Mouse (Mus musculus): Measurements from ENCODE around the gene Kank2. TPM values are rescaled to one million over a fixed set of nuclear protein-coding genes. Genes with fewer than 3 reads are reported as not detected.

Gene Kank2
- polyA plus RNA-seq, 1 experiment from 2014 or later, result 26.3 TPM

DNA sequence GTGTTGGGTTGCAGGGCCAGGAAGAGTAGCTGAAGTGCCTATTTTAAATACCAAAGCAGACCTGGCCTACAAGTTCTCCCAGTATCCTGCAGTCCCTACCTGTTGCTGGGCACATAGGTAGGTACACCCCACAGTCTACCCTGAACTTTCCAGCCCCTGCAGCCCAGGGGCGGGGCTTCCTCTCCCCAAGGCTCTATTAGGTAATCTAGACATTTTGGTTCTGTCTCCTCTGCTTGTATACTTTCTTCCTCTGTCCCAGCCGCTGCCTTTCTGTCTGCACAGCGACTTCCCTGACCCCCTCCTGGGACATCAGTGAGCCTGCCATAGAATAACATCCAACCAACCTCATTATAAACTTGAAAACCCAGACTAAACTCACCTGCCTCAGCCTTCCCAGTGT is 48.2 kb downstream of the Kank2 start:
- Histone ChIP-seq H3K4me1 (replicated peaks; ENCODE audit: control insufficient read depth, insufficient read depth, low read length) (peaks cover 41% of the 10 kb centered on the region), H3K9ac (ENCODE audit: low read length) (peak overlapping the region; percentile 34), H3K36me3 (ENCODE audit: control insufficient read depth, insufficient read depth, low read length) (peaks cover 31% of the 10 kb centered on the region), H3K4me3 (ENCODE audit: low read length) (no peak overlapping the region), H3K27me3 (ENCODE audit: control insufficient read depth, insufficient read depth, low read depth, low read length) (no peaks in the 10 kb centered on the region), H3K9me3 (ENCODE audit: control insufficient read depth, low read length) (no peaks in the 10 kb centered on the region), H3K27ac (ENCODE audit: low read length) (peak overlapping the region; percentile 79), H3K4me2 (ENCODE audit: low read depth, low read length) (no peak overlapping the region)
- peak; percentile 26; the same call in 1 of the 2 replicates for ATAC-seq (ENCODE audit: low read depth)
- WGBS, result 63% methylated on average over 3 of the region's 3 CpGs

DNA sequence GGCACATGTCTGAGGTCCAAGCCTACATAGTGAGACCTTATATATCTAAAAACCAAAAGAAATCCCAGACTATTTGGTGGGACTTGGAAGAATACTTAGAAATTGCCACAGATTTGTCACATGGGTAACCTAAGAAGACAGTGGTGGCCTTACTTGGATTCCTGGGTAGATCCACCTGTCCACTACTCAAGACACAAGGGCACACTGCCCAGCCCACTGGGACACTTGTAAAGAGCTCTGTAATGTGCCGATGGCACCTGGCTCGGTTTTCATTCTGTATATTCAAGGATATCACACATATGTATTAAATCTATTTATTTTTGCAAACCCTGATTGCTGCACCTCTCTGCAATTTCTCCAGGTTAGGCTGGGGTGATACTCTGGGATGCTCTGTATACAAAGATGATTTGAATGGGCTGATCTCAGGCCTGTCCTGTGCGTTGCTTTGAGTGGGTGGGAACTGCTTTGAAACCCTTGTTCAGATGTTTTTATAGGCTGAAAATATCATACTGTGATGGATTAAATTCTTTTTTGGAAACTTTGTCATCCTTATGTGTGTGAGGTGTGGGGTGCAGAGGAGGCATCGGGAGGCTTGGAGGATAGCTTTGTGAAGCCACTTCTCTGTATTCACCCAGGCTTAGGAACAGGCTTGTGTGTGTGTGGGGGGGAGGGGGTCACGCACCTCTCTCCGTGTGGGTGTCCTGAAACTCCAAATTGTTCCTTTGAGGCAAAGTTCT is 49.0 kb downstream of the Kank2 start:
- H3K4me2 ChIP-seq (ENCODE audit: low read depth, low read length), result no peak overlapping the region
- 81% methylated on average over 6 of the region's 6 CpGs for WGBS
- no peak overlapping the region for H3K4me3 ChIP-seq (ENCODE audit: low read length)
- H3K9ac ChIP-seq (ENCODE audit: low read length), result peak overlapping the region; percentile 34
- peaks cover 36% of the 10 kb centered on the region for H3K4me1 ChIP-seq (replicated peaks; ENCODE audit: control insufficient read depth, insufficient read depth, low read length)
- H3K36me3 ChIP-seq (ENCODE audit: control insufficient read depth, insufficient read depth, low read length), result peaks cover 31% of the 10 kb centered on the region
- H3K9me3 ChIP-seq (ENCODE audit: control insufficient read depth, low read length), result no peaks in the 10 kb centered on the region
- H3K27me3 ChIP-seq (ENCODE audit: control insufficient read depth, insufficient read depth, low read depth, low read length), result no peaks in the 10 kb centered on the region
- peak overlapping the region; percentile 79 for H3K27ac ChIP-seq (ENCODE audit: low read length)
- ATAC-seq (ENCODE audit: low read depth), result no peak

DNA sequence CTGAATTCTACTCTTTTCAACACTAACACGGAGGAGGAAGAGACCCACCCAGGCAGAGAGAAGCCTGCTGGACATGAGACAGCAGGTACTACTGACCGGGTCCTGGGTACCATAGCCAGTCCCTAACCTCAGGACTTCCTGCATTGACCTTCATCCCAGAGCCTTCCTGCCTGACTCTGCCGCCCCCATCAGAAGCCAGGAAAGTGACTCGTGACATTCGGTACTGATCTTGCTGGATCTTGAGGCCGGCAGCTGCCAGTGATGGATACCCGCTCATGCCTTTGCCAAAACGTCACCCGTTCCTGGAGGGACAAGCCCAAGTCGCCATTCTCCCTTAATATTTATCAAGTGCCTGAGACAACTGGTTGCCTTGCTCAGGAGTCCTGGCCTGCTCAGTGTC is 50.1 kb downstream of the Kank2 start:
- no peaks in the 10 kb centered on the region for H3K9me3 ChIP-seq (ENCODE audit: control insufficient read depth, low read length)
- H3K27me3 ChIP-seq (ENCODE audit: control insufficient read depth, insufficient read depth, low read depth, low read length), result no peaks in the 10 kb centered on the region
- peaks cover 40% of the 10 kb centered on the region for H3K36me3 ChIP-seq (ENCODE audit: control insufficient read depth, insufficient read depth, low read length)
- ATAC-seq (ENCODE audit: low read depth), result no peak
- no peak overlapping the region for H3K4me3 ChIP-seq (ENCODE audit: low read length)
- peak overlapping the region; percentile 79 for H3K27ac ChIP-seq (ENCODE audit: low read length)
- WGBS, result 50% methylated on average over 10 of the region's 10 CpGs
- 0 out of 2 replicates have a peak overlapping the region, but pooled peaks have one; percentile 5 for H3K4me2 ChIP-seq (ENCODE audit: low read depth, low read length)
- H3K4me1 ChIP-seq (replicated peaks; ENCODE audit: control insufficient read depth, insufficient read depth, low read length), result peaks cover 25% of the 10 kb centered on the region
- H3K9ac ChIP-seq (ENCODE audit: low read length), result 0 out of 2 replicates have a peak overlapping the region, but pooled peaks have one; percentile 4

DNA sequence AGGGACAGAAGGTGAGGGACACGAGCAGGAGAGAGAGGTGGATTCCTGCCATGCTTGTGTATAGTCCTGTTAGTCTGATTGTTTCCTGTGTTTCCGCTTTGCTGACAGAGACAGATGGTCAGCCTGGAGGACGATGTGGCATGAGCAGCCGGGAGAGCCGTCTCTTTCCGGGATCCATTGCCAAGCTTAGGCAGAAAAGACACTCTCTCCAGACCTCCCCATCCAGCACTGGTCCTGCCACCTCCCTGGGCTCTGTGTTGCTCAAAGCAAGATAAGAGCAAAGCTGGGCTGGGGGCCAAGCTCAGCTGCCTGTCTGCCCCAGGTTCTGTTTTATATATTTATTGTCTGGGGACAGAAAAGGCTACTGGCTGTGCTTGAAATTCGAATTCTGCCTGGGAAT is 50.5 kb downstream of the Kank2 start:
- H3K4me2 ChIP-seq (ENCODE audit: low read depth, low read length), result no peak overlapping the region
- WGBS, result 35% methylated on average over 7 of the region's 7 CpGs
- H3K27me3 ChIP-seq (ENCODE audit: control insufficient read depth, insufficient read depth, low read depth, low read length), result no peaks in the 10 kb centered on the region
- H3K4me3 ChIP-seq (ENCODE audit: low read length), result no peak overlapping the region
- peaks cover 24% of the 10 kb centered on the region for H3K4me1 ChIP-seq (replicated peaks; ENCODE audit: control insufficient read depth, insufficient read depth, low read length)
- H3K9ac ChIP-seq (ENCODE audit: low read length), result peak overlapping the region; percentile 47; the same call in 1 of the 2 replicates
- peaks cover 40% of the 10 kb centered on the region for H3K36me3 ChIP-seq (ENCODE audit: control insufficient read depth, insufficient read depth, low read length)
- peak overlapping the region; percentile 79 for H3K27ac ChIP-seq (ENCODE audit: low read length)
- ATAC-seq (ENCODE audit: low read depth), result peak; percentile 80
- no peaks in the 10 kb centered on the region for H3K9me3 ChIP-seq (ENCODE audit: control insufficient read depth, low read length)

DNA sequence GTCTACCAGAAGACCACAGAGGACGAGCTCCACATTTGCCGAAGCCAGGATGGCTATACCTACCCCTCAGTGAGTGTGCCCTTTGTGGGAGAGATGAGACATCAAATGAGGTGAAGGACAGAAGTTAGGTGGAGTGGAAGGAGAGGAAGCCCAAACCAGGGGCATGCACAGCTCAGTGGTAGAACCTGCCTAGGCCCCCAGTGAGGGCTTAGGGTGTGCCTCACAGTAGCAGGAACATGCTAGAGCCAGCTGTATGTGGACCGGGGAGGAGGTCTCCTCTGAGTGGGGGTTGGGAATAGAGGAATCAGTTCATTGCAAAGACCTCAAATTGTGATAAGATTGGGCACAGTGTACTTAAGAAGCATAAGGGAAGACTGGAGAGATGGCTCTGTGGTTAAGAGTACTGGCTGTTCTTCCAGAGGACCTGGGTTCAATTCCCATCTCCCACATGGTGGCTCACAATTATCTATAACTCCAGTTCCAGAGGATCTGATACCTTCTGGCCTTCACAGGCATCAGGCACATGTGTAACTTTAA is 51.2 kb downstream of the Kank2 start:
- Histone ChIP-seq H3K4me1 (replicated peaks; ENCODE audit: control insufficient read depth, insufficient read depth, low read length) (peaks cover 18% of the 10 kb centered on the region), H3K9me3 (ENCODE audit: control insufficient read depth, low read length) (no peaks in the 10 kb centered on the region), H3K4me2 (ENCODE audit: low read depth, low read length) (no peak overlapping the region), H3K27me3 (ENCODE audit: control insufficient read depth, insufficient read depth, low read depth, low read length) (no peaks in the 10 kb centered on the region), H3K9ac (ENCODE audit: low read length) (no peak overlapping the region), H3K27ac (ENCODE audit: low read length) (peak overlapping the region; percentile 79), H3K36me3 (ENCODE audit: control insufficient read depth, insufficient read depth, low read length) (peaks cover 47% of the 10 kb centered on the region), H3K4me3 (ENCODE audit: low read length) (no peak overlapping the region)
- ATAC-seq (ENCODE audit: low read depth), result no peak
- 83% methylated on average over 3 of the region's 3 CpGs for WGBS

DNA sequence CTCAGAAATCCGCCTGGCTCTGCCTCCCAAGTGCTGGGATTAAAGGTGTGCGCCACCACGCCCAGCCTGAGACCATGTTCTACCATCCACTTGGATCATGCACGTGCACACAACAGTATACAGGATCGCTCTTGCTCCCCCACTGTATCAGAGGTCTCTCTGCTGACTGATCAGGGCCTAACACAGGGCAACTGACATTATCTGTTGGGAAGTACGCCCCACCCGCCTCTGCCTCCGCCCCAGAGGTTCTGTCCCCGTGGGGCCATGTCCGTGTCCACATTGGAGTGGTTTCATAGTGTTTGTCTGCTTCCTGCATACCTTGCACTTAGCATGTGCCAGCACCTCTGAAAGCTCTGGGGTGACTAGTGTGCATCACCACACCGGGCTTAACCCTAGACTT is 57.0 kb downstream of the Kank2 start:
- Histone ChIP-seq H3K4me1 (replicated peaks; ENCODE audit: control insufficient read depth, insufficient read depth, low read length) (no peaks in the 10 kb centered on the region; the same call in 1 of the 2 replicates), H3K4me3 (ENCODE audit: low read length) (no peak overlapping the region), H3K36me3 (ENCODE audit: control insufficient read depth, insufficient read depth, low read length) (peaks cover 68% of the 10 kb centered on the region), H3K9ac (ENCODE audit: low read length) (no peak overlapping the region), H3K9me3 (ENCODE audit: control insufficient read depth, low read length) (no peaks in the 10 kb centered on the region), H3K27ac (ENCODE audit: low read length) (no peak overlapping the region), H3K27me3 (ENCODE audit: control insufficient read depth, insufficient read depth, low read depth, low read length) (no peaks in the 10 kb centered on the region), H3K4me2 (ENCODE audit: low read depth, low read length) (no peak overlapping the region)
- WGBS, result 96% methylated on average over 11 of the region's 11 CpGs
- ATAC-seq (ENCODE audit: low read depth), result no peak

DNA sequence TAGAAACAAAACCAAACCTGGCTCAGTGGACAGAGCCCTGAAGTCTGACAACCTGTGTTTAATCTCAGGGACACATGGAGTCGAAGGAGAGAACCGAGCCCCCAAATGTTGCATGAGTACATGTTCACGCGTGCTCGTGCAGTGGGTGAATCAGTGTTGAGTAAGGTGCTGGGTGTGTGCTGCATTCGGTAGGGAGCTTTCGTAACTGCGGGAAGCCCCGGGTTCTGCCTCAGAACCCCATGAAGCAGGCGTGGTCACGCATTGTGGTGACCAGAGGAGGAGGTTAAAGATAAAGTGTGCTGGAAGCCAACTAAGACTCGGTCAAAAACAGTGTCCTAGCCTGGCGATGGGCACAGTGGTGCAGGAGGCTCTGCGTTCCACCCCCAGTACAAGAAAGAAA is 58.1 kb downstream of the Kank2 start:
- no peak overlapping the region for H3K4me3 ChIP-seq (ENCODE audit: low read length)

DNA sequence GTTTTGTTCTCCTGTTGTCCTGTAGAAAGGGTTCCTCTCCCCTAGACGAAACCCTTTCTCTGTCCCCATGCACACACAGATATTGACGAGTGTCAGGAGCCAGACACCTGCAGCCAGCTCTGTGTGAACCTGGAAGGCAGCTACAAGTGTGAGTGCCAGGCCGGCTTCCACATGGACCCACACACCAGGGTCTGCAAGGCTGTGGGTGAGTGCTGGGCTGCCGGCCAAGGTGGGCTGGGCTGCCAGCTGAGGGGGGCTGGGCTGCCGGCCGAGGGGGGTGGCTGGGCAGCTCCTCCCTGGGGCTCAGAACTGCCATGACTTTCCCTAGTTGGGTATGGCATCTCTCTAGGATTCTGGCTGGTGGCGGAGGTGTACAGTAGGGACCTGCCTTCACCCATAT is 59.8 kb downstream of the Kank2 start:
- 77% methylated on average over 7 of the region's 7 CpGs for WGBS
- Histone ChIP-seq H3K27me3 (ENCODE audit: control insufficient read depth, insufficient read depth, low read depth, low read length) (no peaks in the 10 kb centered on the region), H3K36me3 (ENCODE audit: control insufficient read depth, insufficient read depth, low read length) (peaks cover 67% of the 10 kb centered on the region), H3K4me3 (ENCODE audit: low read length) (no peak overlapping the region), H3K4me1 (replicated peaks; ENCODE audit: control insufficient read depth, insufficient read depth, low read length) (peaks cover 2% of the 10 kb centered on the region; the same call in 1 of the 2 replicates), H3K4me2 (ENCODE audit: low read depth, low read length) (no peak overlapping the region), H3K9ac (ENCODE audit: low read length) (no peak overlapping the region), H3K9me3 (ENCODE audit: control insufficient read depth, low read length) (no peaks in the 10 kb centered on the region), H3K27ac (ENCODE audit: low read length) (no peak overlapping the region)
- ATAC-seq (ENCODE audit: low read depth), result no peak

More for the DNA sequence above, 58.1 kb downstream of the Kank2 start:
- peaks cover 2% of the 10 kb centered on the region; the same call in 1 of the 2 replicates for H3K4me1 ChIP-seq (replicated peaks; ENCODE audit: control insufficient read depth, insufficient read depth, low read length)
- no peaks in the 10 kb centered on the region for H3K27me3 ChIP-seq (ENCODE audit: control insufficient read depth, insufficient read depth, low read depth, low read length)
- no peak overlapping the region for H3K4me2 ChIP-seq (ENCODE audit: low read depth, low read length)
- H3K9ac ChIP-seq (ENCODE audit: low read length), result no peak overlapping the region
- H3K36me3 ChIP-seq (ENCODE audit: control insufficient read depth, insufficient read depth, low read length), result peaks cover 59% of the 10 kb centered on the region
- no peak for ATAC-seq (ENCODE audit: low read depth)
- 94% methylated on average over 14 of the region's 14 CpGs for WGBS
- H3K27ac ChIP-seq (ENCODE audit: low read length), result no peak overlapping the region
- H3K9me3 ChIP-seq (ENCODE audit: control insufficient read depth, low read length), result no peaks in the 10 kb centered on the region

DNA sequence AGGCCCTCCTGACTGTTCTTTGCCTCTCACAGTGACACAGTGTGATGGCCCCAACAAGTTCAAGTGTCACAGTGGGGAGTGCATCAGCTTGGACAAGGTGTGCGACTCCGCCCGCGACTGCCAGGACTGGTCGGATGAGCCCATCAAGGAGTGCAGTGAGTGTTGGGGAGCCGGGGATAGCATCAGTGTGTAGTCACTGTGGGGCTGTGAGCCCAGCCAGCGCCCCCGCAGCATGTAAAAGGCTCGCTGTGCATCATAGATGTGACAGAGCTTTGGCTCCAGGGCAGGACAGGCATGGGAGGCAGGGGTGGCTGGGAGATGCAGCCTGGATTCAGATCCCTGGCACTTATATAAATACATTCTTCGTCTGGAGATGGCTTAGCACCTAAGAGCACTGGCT is 61.4 kb downstream of the Kank2 start:
- Histone ChIP-seq H3K27me3 (ENCODE audit: control insufficient read depth, insufficient read depth, low read depth, low read length) (no peaks in the 10 kb centered on the region), H3K9ac (ENCODE audit: low read length) (no peak overlapping the region), H3K4me2 (ENCODE audit: low read depth, low read length) (no peak overlapping the region), H3K36me3 (ENCODE audit: control insufficient read depth, insufficient read depth, low read length) (peaks cover 71% of the 10 kb centered on the region), H3K9me3 (ENCODE audit: control insufficient read depth, low read length) (no peaks in the 10 kb centered on the region), H3K27ac (ENCODE audit: low read length) (no peak overlapping the region), H3K4me1 (replicated peaks; ENCODE audit: control insufficient read depth, insufficient read depth, low read length) (peaks cover 2% of the 10 kb centered on the region; the same call in 1 of the 2 replicates), H3K4me3 (ENCODE audit: low read length) (no peak overlapping the region)
- 87% methylated on average over 10 of the region's 10 CpGs for WGBS
- ATAC-seq (ENCODE audit: low read depth), result no peak

All from lung, embryonic 16.5 days (tissue).